Mouse (Mus musculus): ENCODE measurements around the gene Rbfox1.

Rbfox1 gene

DNA sequence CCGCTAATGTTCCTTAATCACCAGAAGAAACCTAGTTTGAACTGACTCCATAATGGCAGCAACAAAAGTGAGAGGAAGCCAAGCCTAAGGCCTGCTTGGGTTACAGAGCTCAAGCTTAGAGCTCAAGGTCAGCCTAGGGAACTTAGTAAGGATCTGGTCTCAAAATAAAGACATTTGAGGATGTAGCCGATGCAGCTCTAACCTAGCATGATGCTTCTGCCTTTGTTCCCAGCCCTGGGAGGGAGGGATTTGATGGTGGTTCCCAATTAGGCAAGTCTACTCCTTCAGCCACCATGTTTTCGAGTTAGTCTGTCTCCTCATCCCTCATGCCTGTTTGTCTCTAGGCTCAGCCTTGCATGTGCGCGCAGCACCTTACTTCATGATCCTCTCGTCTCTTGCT lies 1548.1 kb downstream of the Rbfox1 start:
- in situ Hi-C loops (cut with MboI; ENCODE audit: low sequenced_read_pairs) = no loop called here

DNA sequence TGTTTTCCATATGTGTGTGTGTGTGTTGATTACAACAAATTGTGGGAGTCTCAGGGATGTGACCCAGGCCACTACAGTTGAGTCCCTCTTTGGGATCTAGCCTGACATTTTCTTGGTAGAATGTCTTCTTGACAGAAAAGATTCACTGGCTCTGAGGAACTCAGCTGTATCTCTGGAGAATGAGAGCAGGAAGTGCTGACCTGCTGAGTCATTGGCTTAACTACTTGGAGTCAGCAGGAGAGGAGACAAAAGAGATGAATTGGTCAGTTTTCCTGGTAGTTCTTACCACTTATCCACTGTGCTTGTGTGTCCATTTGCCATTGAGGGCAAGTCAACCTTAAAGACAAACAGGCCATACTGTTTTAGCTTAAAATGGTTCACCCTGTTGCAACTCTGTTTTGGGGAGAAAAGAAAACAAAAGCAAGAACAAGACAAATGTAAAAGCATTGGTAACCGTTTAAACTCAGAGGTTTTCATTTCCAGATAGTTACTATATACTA lies 1561.7 kb downstream of the Rbfox1 start:
- in situ Hi-C loops (cut with MboI; ENCODE audit: low sequenced_read_pairs) = no loop called here

DNA sequence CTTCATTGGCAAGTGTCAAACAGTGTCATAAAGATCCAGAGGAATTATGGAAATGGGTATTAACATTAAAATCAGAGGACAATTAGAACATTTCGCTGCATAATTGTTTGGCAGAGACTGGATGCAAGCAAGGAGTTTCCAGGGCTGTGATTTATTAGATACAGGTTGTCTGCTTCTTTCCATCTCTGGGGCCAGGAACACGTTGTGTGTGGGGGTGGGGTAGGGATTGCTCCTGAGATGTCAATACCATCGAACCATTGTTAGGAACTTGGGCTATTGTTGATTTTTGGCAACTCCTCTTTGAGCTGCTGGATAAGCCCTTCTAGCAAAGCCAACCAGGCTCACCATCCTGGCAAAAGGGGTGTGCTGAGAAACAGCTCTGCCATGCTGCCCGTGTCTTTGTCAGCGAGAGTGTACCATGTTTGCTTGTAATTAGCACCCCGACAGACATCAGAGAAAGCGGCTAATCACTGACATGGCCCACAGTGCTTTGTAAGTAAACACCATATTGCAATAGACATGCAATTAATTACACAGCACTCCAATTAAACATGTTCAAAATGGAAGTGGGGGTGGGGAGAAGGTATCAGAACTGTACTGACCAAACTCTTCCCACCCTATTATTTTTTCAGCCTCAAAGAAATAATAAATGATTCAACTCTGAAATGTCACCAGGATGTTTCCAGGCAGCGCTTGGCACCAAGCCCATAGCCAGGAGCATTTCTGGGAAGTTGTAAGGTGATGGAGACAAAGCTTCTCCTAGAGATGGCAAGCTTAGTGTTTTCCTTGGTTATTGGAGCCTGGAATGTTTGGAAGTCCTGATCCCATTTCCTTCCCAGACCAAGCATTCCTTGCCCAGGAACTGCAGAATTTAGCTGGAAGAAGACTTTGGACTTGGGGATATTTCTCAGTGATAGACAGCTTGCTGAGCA lies 1562.8 kb downstream of the Rbfox1 start:
- in situ Hi-C loops (cut with MboI; ENCODE audit: low sequenced_read_pairs) = no loop called here

DNA sequence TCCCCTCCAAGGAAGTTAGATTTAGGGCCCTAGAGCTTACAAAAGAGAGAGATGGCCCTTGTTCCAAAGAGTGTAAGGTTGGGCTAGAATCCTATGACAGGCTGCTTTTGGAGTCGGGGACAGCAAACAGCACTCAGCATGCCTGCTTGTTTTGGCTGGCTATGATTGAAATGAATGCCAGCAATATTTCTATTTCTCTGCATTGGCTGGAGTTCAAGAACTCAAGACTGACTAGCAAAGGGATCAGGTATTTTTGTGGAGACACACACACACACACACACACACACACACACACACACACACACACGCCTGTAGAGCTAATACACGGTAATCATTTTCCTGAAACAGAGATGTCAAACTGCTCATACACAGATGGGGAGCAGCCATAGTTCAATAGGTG lies 1566.0 kb downstream of the Rbfox1 start:
- in situ Hi-C loops (cut with MboI; ENCODE audit: low sequenced_read_pairs) = no loop called here

DNA sequence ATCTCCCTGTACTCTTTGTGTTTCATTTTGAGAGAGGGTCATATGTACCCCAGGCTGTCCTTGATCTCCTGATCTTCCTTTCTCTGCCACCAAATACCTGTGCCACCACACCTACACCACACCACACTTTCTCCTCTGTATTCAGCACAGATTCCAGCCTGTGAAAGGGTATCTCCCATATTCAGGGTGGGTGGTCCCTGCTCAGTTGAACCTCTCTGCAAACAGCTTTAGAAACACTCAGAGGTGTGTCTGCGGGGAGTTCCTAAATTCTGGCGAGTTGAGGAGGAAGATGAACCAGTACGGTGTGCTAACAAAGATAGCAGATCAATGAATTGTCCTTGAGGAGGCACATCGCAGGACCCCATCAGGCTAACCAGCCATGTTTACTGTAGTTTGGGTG lies 1572.4 kb downstream of the Rbfox1 start:
- in situ Hi-C loops (cut with MboI; ENCODE audit: low sequenced_read_pairs) = no loop called here

All from CH12F3 (cell line).